Mouse (Mus musculus) heart, embryonic 10.5 days (tissue): ENCODE measurements around the gene Arnt. TPM values are rescaled to one million over a fixed set of nuclear protein-coding genes. Genes with fewer than 3 reads are reported as not detected.
"Not testable (repeated sequence)": the region's sequence is repeated elsewhere in the genome, so short reads cannot be mapped to it uniquely, and the experiment has no call there.

Experiments
- DNase-seq: peaks from one replicate; pipeline ENCODE4 v3.0.0-alpha.2; 2017; ENCODE audit warnings: low spot score
- H3K27ac ChIP-seq: fragments of 300-500 bp; sonication (generic); 2 replicates; pipeline ENCODE4 v1.5.1; 2016; ENCODE audit warnings: mild to moderate bottlenecking
- H3K27me3 ChIP-seq: fragments of 300-500 bp; sonication (generic); 2 replicates; pipeline ENCODE4 v1.6.1; 2016; ENCODE audit warnings: mild to moderate bottlenecking; ENCODE audit not compliant: poor library complexity, insufficient read depth, severe bottlenecking
- H3K36me3 ChIP-seq: fragments of 300-500 bp; sonication (generic); 2 replicates; pipeline ENCODE4 v1.6.1; 2016; ENCODE audit warnings: mild to moderate bottlenecking, moderate library complexity
- H3K4me1 ChIP-seq: fragments of 300-500 bp; sonication (generic); 2 replicates; pipeline ENCODE4 v1.6.1; 2016; ENCODE audit warnings: mild to moderate bottlenecking
- H3K4me3 ChIP-seq: fragments of 300-500 bp; sonication (generic); 2 replicates; pipeline ENCODE4 v1.5.1; 2016; ENCODE audit warnings: mild to moderate bottlenecking, moderate library complexity
- H3K9me3 ChIP-seq: fragments of 300-500 bp; sonication (generic); 2 replicates; pipeline ENCODE4 v1.6.1; 2016; ENCODE audit warnings: mild to moderate bottlenecking, moderate library complexity
- WGBS: fragments of 180-500 bp; shearing (Covaris S2); methylation state at CpG from one replicate; pipeline ENCODE4 v1.1.7; 2016; 5-methylcytosine and 5-hydroxymethylcytosine counted together
- polyA plus RNA-seq: library from polyadenylated mRNA; unstranded; fragments of >200 nt; fragmentation: Nextera tagmentation; extraction: Ambion mirVana; gene quantifications from 2 replicates; pipeline ENCODE4 v1.2.1, GENCODE M21; 2016

The Arnt gene
- polyA plus RNA-seq, 1 experiment from 2014 or later = 30.1 TPM

- no peaks in the 10 kb centered on the region for H3K27me3 ChIP-seq
- H3K9me3 ChIP-seq = no peaks in the 10 kb centered on the region
- H3K4me1 ChIP-seq = peaks cover 5% of the 10 kb centered on the region; the same call in 1 of the 2 replicates
- peak overlapping the region; percentile 93 for H3K4me3 ChIP-seq
- H3K36me3 ChIP-seq = peaks cover 19% of the 10 kb centered on the region
- no peak for DNase-seq
- 73% methylated on average over 10 of the region's 10 CpGs for WGBS
- H3K27ac ChIP-seq = peak overlapping the region; percentile 97
Measured at GRCm38 (mm10) chr3:95433301-95433915, 780 bp upstream of the Arnt start.

GRCm38 (mm10) chr3:95434983-95435370 lies 789 bp downstream of the Arnt start:
- 2% methylated on average over 7 of the region's 7 CpGs for WGBS
- peaks cover 5% of the 10 kb centered on the region; the same call in 1 of the 2 replicates for H3K4me1 ChIP-seq
- no peak for DNase-seq
- no peaks in the 10 kb centered on the region for H3K27me3 ChIP-seq
- peak overlapping the region; percentile 93 for H3K4me3 ChIP-seq
- no peaks in the 10 kb centered on the region for H3K9me3 ChIP-seq
- H3K27ac ChIP-seq = peak overlapping the region; percentile 97
- H3K36me3 ChIP-seq = peaks cover 26% of the 10 kb centered on the region

- Histone ChIP-seq H3K27me3 (no peaks in the 10 kb centered on the region), H3K36me3 (peaks cover 26% of the 10 kb centered on the region), H3K4me1 (peaks cover 5% of the 10 kb centered on the region; the same call in 1 of the 2 replicates), H3K9me3 (no peaks in the 10 kb centered on the region), H3K4me3 (peak overlapping the region; percentile 93), H3K27ac (no peak overlapping the region)
- 48% methylated on average over 1 of the region's 1 CpGs for WGBS
- no peak for DNase-seq
Measured at GRCm38 (mm10) chr3:95435561-95435960, 1.4 kb downstream of the Arnt start.

GRCm38 (mm10) chr3:95438636-95439035 lies 4.4 kb downstream of the Arnt start:
- not testable (repeated sequence) for H3K27me3 ChIP-seq
- 91% methylated on average over 4 of the region's 4 CpGs for WGBS

GRCm38 (mm10) chr3:95439670-95440069 lies 5.5 kb downstream of the Arnt start:
- no peaks in the 10 kb centered on the region for H3K9me3 ChIP-seq
- no peak overlapping the region for H3K4me3 ChIP-seq
- H3K27me3 ChIP-seq = no peaks in the 10 kb centered on the region
- peaks cover 5% of the 10 kb centered on the region; the same call in 1 of the 2 replicates for H3K4me1 ChIP-seq
- H3K36me3 ChIP-seq = peaks cover 30% of the 10 kb centered on the region
- H3K27ac ChIP-seq = no peak overlapping the region
- no peak for DNase-seq

More at GRCm38 (mm10) chr3:95438636-95439035, 4.4 kb downstream of the Arnt start:
- not testable (repeated sequence) for H3K27ac ChIP-seq, DNase-seq, H3K9me3 ChIP-seq, H3K4me3 ChIP-seq, H3K4me1 ChIP-seq
- peaks cover 26% of the 10 kb centered on the region for H3K36me3 ChIP-seq

- Histone ChIP-seq H3K27me3 (no peaks in the 10 kb centered on the region), H3K27ac (no peak overlapping the region), H3K4me3 (no peak overlapping the region), H3K36me3 (peaks cover 20% of the 10 kb centered on the region), H3K4me1 (peaks cover 3% of the 10 kb centered on the region; the same call in 1 of the 2 replicates), H3K9me3 (no peaks in the 10 kb centered on the region)
- WGBS = 89% methylated on average over 5 of the region's 5 CpGs
- no peak for DNase-seq
Measured at GRCm38 (mm10) chr3:95442406-95443117, 8.4 kb downstream of the Arnt start.

GRCm38 (mm10) chr3:95445311-95445710 lies 11.1 kb downstream of the Arnt start:
- H3K4me1 ChIP-seq = peaks cover 3% of the 10 kb centered on the region; the same call in 1 of the 2 replicates

GRCm38 (mm10) chr3:95450408-95450807 lies 16.2 kb downstream of the Arnt start:
- DNase-seq = peak; percentile 78
- no peaks in the 10 kb centered on the region for H3K27me3 ChIP-seq
- peaks cover 41% of the 10 kb centered on the region for H3K36me3 ChIP-seq
- H3K27ac ChIP-seq = no peak overlapping the region
- WGBS = 20% methylated on average over 1 of the region's 1 CpGs
- no peaks in the 10 kb centered on the region for H3K9me3 ChIP-seq
- peaks cover 1% of the 10 kb centered on the region; the same call in 1 of the 2 replicates for H3K4me1 ChIP-seq
- H3K4me3 ChIP-seq = no peak overlapping the region

More at GRCm38 (mm10) chr3:95445311-95445710, 11.1 kb downstream of the Arnt start:
- 69% methylated on average over 4 of the region's 4 CpGs for WGBS
- Histone ChIP-seq H3K27ac (no peak overlapping the region), H3K36me3 (peaks cover 16% of the 10 kb centered on the region), H3K9me3 (no peaks in the 10 kb centered on the region), H3K27me3 (no peaks in the 10 kb centered on the region), H3K4me3 (no peak overlapping the region)
- DNase-seq = no peak

- no peaks in the 10 kb centered on the region for H3K27me3 ChIP-seq
- no peak overlapping the region for H3K27ac ChIP-seq
- no peak overlapping the region for H3K4me3 ChIP-seq
- peaks cover 41% of the 10 kb centered on the region for H3K36me3 ChIP-seq
- 92% methylated on average over 3 of the region's 3 CpGs for WGBS
- no peak for DNase-seq
- H3K4me1 ChIP-seq = no peaks in the 10 kb centered on the region; the same call in 1 of the 2 replicates
- no peaks in the 10 kb centered on the region for H3K9me3 ChIP-seq
Measured at GRCm38 (mm10) chr3:95450915-95451314, 16.7 kb downstream of the Arnt start.

- Histone ChIP-seq H3K4me1 (no peaks in the 10 kb centered on the region; the same call in 1 of the 2 replicates), H3K27ac (no peak overlapping the region), H3K27me3 (no peaks in the 10 kb centered on the region), H3K9me3 (no peaks in the 10 kb centered on the region), H3K36me3 (peaks cover 32% of the 10 kb centered on the region), H3K4me3 (no peak overlapping the region)
- DNase-seq = no peak
- 94% methylated on average over 5 of the region's 5 CpGs for WGBS
Measured at GRCm38 (mm10) chr3:95456367-95456766, 22.2 kb downstream of the Arnt start.

- H3K4me3 ChIP-seq = no peak overlapping the region
- H3K9me3 ChIP-seq = no peaks in the 10 kb centered on the region
- WGBS = 72% methylated on average over 3 of the region's 3 CpGs
- no peak for DNase-seq
- H3K27me3 ChIP-seq = no peaks in the 10 kb centered on the region
- H3K27ac ChIP-seq = no peak overlapping the region
- peaks cover 34% of the 10 kb centered on the region for H3K36me3 ChIP-seq
- no peaks in the 10 kb centered on the region for H3K4me1 ChIP-seq
Measured at GRCm38 (mm10) chr3:95457758-95458157, 23.6 kb downstream of the Arnt start.

- Histone ChIP-seq H3K9me3 (no peaks in the 10 kb centered on the region), H3K4me1 (no peaks in the 10 kb centered on the region), H3K27ac (no peak overlapping the region), H3K4me3 (no peak overlapping the region), H3K36me3 (peaks cover 30% of the 10 kb centered on the region), H3K27me3 (no peaks in the 10 kb centered on the region)
- WGBS = 85% methylated on average over 1 of the region's 1 CpGs
- no peak for DNase-seq
Measured at GRCm38 (mm10) chr3:95459381-95459780, 25.2 kb downstream of the Arnt start.

- Histone ChIP-seq H3K27me3 (no peaks in the 10 kb centered on the region), H3K36me3 (peaks cover 52% of the 10 kb centered on the region)
Measured at GRCm38 (mm10) chr3:95463852-95464251, 29.7 kb downstream of the Arnt start.

More at GRCm38 (mm10) chr3:95463852-95464251, 29.7 kb downstream of the Arnt start:
- Histone ChIP-seq H3K9me3 (no peaks in the 10 kb centered on the region), H3K4me1 (no peaks in the 10 kb centered on the region), H3K4me3 (no peak overlapping the region), H3K27ac (no peak overlapping the region)
- DNase-seq = no peak
